Mouse (Mus musculus) thymus, postnatal 36 days (tissue): ENCODE data around the gene Med12l.
"Not testable (repeated sequence)": the region's sequence is repeated elsewhere in the genome, so short reads cannot be mapped to it uniquely, and the experiment has no call there.

Experiments used
- DNase-seq, 2 experiments: peaks; one replicate each; pipeline ENCODE4 v3.0.0; 2022; ENCODE audit warnings: mixed read lengths in 2 of 2

Med12l gene

GRCm38 (mm10) chr3:59140941-59141340 is 135.3 kb downstream of the Med12l start:
- not testable (repeated sequence) for DNase-seq

- DNase-seq = no peak
Measured at GRCm38 (mm10) chr3:59141507-59142305, 136.1 kb downstream of the Med12l start.

- no peak for DNase-seq
Measured at GRCm38 (mm10) chr3:59145194-59145593, 139.6 kb downstream of the Med12l start.

GRCm38 (mm10) chr3:59149646-59150045 is 144.0 kb downstream of the Med12l start:
- DNase-seq = no peak

GRCm38 (mm10) chr3:59150624-59151023 is 145.0 kb downstream of the Med12l start:
- DNase-seq = no peak

GRCm38 (mm10) chr3:59153424-59153823 is 147.8 kb downstream of the Med12l start, which contains the start of gene P2ry14:
Gene P2ry14, minus strand, starts transcription at chr3:59153618.
- no peak for DNase-seq

GRCm38 (mm10) chr3:59154888-59155287 is 149.3 kb downstream of the Med12l start:
- DNase-seq = no peak

- DNase-seq = no peak
Measured at GRCm38 (mm10) chr3:59155404-59155803, 149.8 kb downstream of the Med12l start.

- DNase-seq = no peak
Measured at GRCm38 (mm10) chr3:59157048-59157447, 151.4 kb downstream of the Med12l start.

- no peak for DNase-seq
Measured at GRCm38 (mm10) chr3:59160465-59160864, 154.8 kb downstream of the Med12l start.

- DNase-seq = no peak
Measured at GRCm38 (mm10) chr3:59167417-59168054, 161.9 kb downstream of the Med12l start.

- DNase-seq = no peak
Measured at GRCm38 (mm10) chr3:59168476-59168875, 162.9 kb downstream of the Med12l start.

- DNase-seq = no peak
Measured at GRCm38 (mm10) chr3:59169215-59169614, 163.6 kb downstream of the Med12l start.

GRCm38 (mm10) chr3:59169921-59170627 is 164.4 kb downstream of the Med12l start:
- no peak for DNase-seq

GRCm38 (mm10) chr3:59174426-59175154 is 169.0 kb downstream of the Med12l start:
- peak; percentile 41 to 43 for DNase-seq

GRCm38 (mm10) chr3:59175234-59175633 is 169.6 kb downstream of the Med12l start:
- peak; percentile 60 to 65 for DNase-seq

GRCm38 (mm10) chr3:59176871-59177270 is 171.2 kb downstream of the Med12l start:
- no peak for DNase-seq

GRCm38 (mm10) chr3:59181134-59181533 is 175.5 kb downstream of the Med12l start:
- no peak for DNase-seq

GRCm38 (mm10) chr3:59182129-59182528 is 176.5 kb downstream of the Med12l start:
- no peak for DNase-seq

GRCm38 (mm10) chr3:59185662-59186061 is 180.0 kb downstream of the Med12l start:
- no peak for DNase-seq

- no peak for DNase-seq
Measured at GRCm38 (mm10) chr3:59187336-59187735, 181.7 kb downstream of the Med12l start.

- DNase-seq = no peak
Measured at GRCm38 (mm10) chr3:59191674-59192073, 186.0 kb downstream of the Med12l start.

GRCm38 (mm10) chr3:59194099-59194498 is 188.5 kb downstream of the Med12l start:
- no peak for DNase-seq
